Mouse (Mus musculus) lung, postnatal 25 days (tissue): ENCODE measurements around the gene Olfr987.
"Not testable (repeated sequence)": the region's sequence is repeated elsewhere in the genome, so short reads cannot be mapped to it uniquely, and the experiment has no call there.

Source experiments
- DNase-seq: peaks from one replicate; pipeline ENCODE4 v3.0.0; 2022; ENCODE audit warnings: low spot score

Olfr987 gene

DNA sequence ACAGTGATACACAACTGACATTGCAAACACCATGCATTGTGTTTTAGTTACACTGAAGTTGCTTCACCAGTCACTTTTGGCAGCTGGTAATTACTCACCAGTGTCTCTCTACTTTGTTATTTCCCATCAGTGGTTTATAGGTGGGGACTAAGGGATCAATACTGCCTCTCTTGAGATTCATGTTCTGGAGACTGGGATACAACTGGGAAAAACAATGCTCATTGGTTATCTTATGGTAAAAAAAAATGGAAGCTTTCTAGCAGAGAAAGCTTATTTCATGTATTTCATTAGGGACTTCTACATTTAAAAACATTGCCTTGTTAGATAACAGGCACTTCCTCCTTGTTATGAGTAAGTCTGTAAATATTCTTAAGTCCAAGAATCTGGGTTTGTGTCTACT, at the start of gene Olfr987:
Gene Olfr987, minus strand, starts transcription at position 101 of the 400 bp plus-strand sequence.
- DNase-seq, result not testable (repeated sequence)

DNA sequence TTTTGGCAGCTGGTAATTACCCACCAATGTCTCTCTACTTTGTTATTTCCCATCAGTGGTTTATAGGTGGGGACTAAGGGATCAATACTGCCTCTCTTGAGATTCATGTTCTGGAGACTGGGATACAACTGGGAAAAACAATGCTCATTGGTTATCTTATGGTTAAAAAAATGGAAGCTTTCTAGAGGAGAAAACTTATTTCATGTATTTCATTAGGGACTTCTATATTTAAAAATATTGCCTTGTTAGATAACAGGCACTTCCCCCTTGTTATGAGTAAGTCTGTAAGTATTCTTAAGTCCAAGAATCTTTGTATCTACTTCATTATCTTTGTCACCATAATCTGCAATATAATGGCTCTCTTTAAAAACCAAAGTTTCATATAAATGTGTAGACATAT, 24.0 kb upstream of the Olfr987 start, which contains the start of gene Olfr988:
Gene Olfr988, minus strand, starts transcription at position 101 of the 400 bp plus-strand sequence.
- DNase-seq, result not testable (repeated sequence)

DNA sequence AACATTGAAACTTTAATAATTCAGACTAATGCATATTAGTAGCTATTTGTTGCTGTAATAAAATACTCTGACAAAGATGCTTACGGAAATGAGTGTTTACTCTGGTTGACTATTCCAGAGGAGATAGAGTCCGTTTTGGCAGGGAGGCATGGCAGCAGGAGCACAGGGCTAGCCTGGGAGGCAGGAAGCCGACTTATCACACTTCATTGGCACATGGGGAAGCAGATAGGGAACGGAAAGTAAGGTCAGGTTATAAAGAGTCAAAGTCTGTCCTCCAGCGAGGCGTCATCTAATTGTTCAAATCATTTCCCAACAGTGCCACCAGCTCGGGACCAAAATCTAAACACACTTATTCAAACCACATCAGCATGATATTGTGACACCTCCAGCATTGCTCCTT, 857 bp upstream of the Olfr987 start:
- no peak for DNase-seq

DNA sequence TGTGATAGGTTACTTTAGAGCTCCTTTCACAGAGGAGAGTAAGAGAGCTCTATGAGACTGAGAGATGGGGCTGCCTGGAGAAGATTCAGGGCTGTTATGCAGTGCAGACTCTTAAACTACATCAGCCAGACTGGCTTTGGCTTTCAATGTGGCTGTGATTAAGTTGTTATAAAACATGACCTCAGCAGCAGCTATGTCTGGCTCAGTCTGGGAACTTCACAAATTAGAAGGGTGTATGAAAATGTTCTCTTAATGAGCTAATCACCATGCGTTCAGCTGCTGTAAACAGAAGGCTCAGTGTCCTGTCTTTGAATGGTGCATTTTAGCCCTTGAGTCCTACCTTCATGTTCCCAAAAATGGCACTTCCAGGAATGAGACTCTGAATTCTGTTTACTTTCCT, 20.0 kb downstream of the Olfr987 start:
- no peak for DNase-seq

DNA sequence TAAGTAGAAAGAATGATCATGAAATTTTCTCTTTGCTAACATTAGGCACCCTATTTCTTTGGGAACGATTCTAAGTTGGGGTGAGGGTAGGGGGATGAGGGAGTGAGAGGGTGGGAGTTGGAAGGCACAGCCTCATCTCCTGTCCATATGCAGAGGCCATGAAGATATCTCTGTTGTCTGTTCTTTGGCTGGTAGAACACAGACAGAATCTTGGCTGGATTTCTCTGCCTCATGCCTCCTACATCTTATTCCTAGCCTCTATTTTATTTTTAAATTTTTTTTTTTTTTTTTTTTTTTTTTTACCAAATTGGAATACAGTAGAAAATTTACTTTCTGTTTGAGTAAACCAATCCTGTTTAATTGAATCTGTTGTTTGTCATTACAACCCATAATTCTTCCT, 53.7 kb downstream of the Olfr987 start:
- DNase-seq, result no peak

DNA sequence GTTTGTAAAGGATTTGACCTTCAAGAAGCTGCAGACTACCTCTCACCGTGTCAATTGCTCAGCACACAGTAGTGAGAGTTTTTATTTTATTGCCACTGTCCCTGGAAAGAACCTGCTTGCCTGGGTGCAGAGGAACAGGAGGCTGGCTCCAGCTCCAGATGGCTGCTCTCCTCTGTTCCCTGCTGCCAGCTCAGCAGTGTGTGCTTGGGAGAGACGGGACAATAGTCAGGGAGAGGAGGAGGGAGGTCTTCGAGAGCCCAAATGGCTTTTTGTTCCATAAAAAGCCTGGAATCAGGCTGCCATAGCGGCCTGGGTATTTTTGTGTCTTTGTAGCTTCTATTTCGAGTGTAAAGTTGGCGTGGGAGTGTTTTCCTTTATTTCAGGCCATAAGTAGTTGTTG, 54.5 kb downstream of the Olfr987 start:
- no peak for DNase-seq

DNA sequence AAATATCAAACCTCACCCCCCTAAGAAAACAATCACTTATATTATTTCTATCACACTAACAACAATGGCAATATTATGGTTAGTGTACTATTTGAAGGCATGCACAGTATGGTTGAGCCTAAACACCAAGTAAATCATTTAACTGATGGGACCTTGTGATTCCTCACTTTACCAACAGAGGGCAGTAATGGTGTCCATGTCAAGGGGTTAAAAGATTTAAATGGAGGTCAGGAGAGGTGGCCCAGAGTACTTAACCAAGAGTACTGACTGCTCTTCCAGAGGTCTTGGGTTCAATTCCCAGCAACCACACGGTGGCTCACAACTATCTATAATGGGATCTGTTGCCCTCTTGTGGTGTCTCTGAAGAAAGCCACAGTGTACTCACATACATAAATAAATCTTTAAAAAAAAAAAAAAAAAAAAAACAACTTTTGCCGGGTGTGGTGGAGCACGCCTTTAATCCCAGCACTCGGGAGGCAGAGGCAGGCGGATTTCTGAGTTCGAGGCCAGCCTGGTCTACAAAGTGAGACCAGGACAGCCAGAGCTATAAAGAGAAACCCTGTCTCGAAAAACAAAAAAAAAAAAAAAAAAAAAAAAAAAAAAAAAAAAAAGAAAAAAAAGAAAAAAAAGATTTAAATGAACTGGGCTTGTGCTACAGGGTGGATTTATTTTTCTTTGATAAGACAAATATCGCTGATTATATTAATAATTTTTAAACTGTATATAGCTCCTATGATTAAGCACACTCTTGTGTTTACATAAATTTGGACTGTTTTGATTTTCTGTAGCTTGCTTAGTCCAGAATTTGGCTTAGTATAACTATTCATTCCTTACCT, 55.3 kb downstream of the Olfr987 start:
- no peak for DNase-seq

DNA sequence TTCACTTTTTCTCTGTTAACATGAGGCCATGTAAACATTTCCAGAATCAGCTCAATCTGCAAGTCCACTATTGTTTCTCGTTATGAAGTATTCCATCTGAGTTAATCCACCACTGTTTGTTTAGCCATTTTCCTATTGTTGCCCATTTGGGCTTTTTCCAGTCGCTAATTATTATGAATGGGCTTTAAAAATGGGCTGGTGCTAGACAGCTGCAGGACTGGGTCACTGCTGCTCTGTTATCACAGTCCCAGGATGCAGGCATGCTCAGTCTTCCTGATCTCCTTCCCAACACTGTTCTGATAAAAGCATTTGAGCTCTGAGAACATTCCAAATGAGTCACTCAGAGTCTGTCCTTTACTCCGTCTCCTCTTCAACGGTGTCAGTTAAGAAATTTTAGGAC, 58.1 kb downstream of the Olfr987 start:
- peak; percentile 39 for DNase-seq
